Mouse (Mus musculus): ENCODE data around the gene Gpn2. TPM values are rescaled to one million over a fixed set of nuclear protein-coding genes. Genes with fewer than 3 reads are reported as not detected.

Gene Gpn2
- 60.6 and 72.3 TPM in 2 replicates for polyA plus RNA-seq (2012; rRNA removed; ENCODE audit: low replicate concordance)

DNA sequence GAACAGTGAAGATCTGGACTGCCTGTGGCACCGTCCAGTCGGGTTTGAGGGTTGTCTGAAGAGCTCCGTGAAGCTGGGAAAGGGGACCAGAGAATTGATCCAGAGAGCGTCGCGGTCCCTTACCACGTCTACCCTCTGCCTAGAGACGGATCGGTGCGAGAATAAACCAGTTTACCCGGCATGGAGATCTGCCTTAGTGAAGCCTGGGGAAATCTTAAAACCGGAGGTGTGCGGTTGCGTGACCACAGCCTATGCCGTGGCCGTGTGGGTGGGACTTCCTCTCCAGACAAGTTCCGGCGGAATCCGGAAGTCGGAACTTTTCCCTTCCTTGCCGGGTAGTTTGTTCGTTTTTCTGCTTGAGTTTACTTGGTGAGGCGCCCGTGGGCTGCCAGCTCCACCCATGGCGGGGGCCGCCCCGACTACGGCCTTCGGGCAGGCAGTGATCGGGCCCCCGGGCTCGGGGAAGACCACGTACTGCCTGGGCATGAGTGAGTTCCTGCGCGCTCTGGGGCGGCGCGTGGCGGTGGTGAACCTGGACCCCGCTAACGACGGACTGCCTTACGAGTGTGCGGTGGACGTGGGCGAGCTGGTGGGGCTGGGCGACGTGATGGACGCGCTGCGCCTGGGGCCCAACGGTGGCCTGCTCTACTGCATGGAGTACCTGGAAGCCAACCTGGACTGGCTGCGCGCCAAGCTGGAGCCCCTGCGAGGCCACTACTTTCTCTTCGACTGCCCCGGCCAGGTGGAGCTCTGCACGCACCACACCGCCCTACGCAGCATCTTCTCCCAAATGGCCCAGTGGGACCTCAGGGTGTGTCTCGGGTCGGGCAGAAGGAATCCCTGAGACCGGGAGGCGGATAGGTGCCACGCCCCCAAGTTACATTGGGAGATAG is at the start of gene Gpn2:
Gpn2 (plus strand) TSS at position 304 of the 893 bp plus-strand sequence.

DNA sequence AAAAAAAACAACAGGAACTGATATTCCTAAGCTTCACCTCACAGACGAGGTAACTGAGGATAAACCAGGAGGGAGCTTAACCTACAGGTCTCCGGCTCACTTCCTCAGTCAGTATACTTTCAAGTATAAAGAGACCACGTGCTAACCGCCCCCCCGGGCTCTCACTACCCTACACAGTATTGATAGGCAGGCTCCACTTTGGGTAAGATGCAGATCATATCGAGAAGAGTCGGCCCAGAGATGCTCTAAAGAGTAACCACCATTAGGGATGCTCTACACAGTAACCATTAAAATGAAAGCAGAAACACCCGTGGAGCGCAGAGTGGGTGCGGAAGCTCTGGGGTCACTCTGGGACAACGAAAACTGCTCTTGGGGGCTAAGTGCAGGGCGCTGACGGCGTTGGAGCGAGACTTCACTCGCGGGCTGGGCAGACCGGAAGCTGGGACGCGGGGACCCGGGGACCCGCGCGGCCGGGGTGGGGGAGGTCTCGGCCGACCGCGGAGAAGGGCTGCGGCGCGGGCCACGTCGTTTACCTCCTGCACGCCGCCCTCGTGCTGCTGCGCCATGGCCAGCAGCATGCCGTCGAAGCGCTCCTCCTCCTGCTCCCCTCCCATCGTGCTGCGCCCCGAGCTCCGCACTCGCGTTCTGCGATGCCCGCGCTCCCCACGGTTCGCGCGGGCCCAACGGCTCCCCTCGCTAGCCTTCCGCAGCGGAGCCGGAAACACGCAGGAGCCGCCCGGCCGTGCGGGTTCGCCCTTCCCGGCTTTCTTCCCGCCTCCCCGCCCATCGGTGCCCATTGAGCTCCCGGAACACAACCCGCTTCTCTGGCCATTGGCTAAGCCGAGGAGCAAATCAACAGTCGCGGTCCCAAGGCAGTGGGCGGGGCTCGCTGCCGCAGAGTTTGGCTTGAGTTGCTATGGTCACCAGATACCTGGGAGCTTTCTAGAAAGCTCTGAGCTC is 38.6 kb upstream of the Gpn2 start, which contains the start of gene Nudc:
Nudc (minus strand) TSS at position 725 of the 960 bp plus-strand sequence.

GRCm38 (mm10) chr4:133552768-133553447 is 31.3 kb upstream of the Gpn2 start, which contains the start of gene Nr0b2:
Gene Nr0b2, plus strand, starts transcription at chr4:133553376.

GRCm38 (mm10) chr4:133574070-133574842 is 9.9 kb upstream of the Gpn2 start, which contains the start of gene Gpatch3:
Gene Gpatch3, plus strand, starts transcription at chr4:133574745.

DNA sequence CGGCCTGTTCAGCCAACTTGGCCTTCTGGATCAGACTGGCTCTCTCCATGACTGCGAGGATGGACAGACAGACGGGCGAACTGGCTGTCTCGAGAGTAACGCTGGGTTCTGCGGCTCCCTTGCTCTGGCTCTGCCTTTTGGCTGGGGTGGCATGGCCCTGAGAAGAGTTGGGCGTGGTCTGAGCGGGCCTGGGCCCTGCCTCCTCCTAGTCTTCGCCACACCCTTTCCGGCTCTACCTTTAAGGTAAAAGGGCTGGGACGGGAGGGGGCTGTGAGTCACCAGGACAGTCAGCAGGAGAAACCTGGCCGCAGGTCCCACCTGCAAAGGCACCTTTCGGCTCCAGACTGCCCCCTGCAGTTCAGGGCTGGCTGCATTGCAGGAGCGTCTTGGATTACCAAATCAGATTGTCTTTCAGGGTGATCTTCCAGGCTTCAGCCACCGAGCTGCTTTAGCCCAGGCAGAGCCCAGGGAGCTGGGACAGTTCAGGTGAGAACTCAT is 17.6 kb downstream of the Gpn2 start, which contains the start of gene Sfn:
Sfn (minus strand) TSS at position 448 of the 498 bp plus-strand sequence.

Other genes with a start within 250 kb of the Gpn2 start
- 80.5 and 151 TPM in 2 replicates for gene Wdtc1, start 230.9 kb upstream of the Gpn2 start, polyA plus RNA-seq (2012; rRNA removed; ENCODE audit: low replicate concordance)
- gene Slc9a1, start 214.7 kb upstream of the Gpn2 start, polyA plus RNA-seq (2012; rRNA removed; ENCODE audit: low replicate concordance) = 45.1 and 60.2 TPM in 2 replicates
- 2.8 and 3.9 TPM in 2 replicates for gene Tent5b, start 104.2 kb upstream of the Gpn2 start, polyA plus RNA-seq (2012; rRNA removed; ENCODE audit: low replicate concordance)
- gene Trnp1, start 85.8 kb upstream of the Gpn2 start, polyA plus RNA-seq (2012; rRNA removed; ENCODE audit: low replicate concordance) = 8.0 and 11.4 TPM in 2 replicates
- 77.2 and 86.8 TPM in 2 replicates for gene Kdf1, start 65.4 kb upstream of the Gpn2 start, polyA plus RNA-seq (2012; rRNA removed; ENCODE audit: low replicate concordance)
- 13.8 and 19.1 TPM in 2 replicates for gene Nudc, start 38.4 kb upstream of the Gpn2 start, polyA plus RNA-seq (2012; rRNA removed; ENCODE audit: low replicate concordance)
- gene Nr0b2, start 31.0 kb upstream of the Gpn2 start, polyA plus RNA-seq (2012; rRNA removed; ENCODE audit: low replicate concordance) = 23.8 and 32.6 TPM in 2 replicates
- gene Gpatch3, start 9.6 kb upstream of the Gpn2 start, polyA plus RNA-seq (2012; rRNA removed; ENCODE audit: low replicate concordance) = 7.1 and 14.1 TPM in 2 replicates
- gene Sfn, start 17.8 kb downstream of the Gpn2 start, polyA plus RNA-seq (2012; rRNA removed; ENCODE audit: low replicate concordance) = 155 and 294 TPM in 2 replicates
- 22.3 and 31.5 TPM in 2 replicates for gene Zdhhc18, start 65.8 kb downstream of the Gpn2 start, polyA plus RNA-seq (2012; rRNA removed; ENCODE audit: low replicate concordance)
- 6.9 and 8.2 TPM in 2 replicates for gene Pigv, start 88.3 kb downstream of the Gpn2 start, polyA plus RNA-seq (2012; rRNA removed; ENCODE audit: low replicate concordance)
- 36.8 and 59.5 TPM in 2 replicates for gene Arid1a, start 172.4 kb downstream of the Gpn2 start, polyA plus RNA-seq (2012; rRNA removed; ENCODE audit: low replicate concordance)

Measured in duodenum, adult 2 months (tissue).